Mouse (Mus musculus): ENCODE results near the gene Hspe1.
"Not testable (repeated sequence)": the region's sequence is repeated elsewhere in the genome, so short reads cannot be mapped to it uniquely, and the experiment has no call there.

Gene Hspe1

DNA sequence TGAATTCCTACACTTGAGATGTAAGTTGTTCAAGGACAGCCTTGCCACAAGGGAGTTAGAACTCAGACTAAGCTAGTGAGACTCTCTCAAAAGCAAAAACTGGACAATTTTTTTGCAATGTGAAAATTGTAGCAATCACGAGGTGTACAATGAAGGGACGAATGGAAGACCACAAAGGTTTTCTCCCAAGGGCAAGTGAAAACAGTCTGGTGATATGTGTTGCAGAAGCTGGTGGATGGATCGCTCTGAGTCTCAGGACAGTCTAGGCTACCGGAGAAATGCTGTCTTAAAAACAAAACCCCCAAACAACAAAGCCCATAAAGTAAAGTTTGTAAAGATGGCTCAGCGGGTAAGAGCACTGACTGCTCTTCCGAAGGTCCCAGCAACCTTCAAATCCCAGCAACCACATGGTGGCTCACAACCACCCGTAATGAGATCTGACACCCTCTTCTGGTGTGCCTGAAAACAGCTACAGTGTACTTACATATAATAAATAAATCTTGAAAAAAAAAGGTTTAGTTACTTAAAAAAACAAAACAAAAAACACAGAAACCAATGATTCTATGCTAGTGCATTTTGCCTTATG is 2.1 kb upstream of the Hspe1 start:
- DNase-seq (ENCODE audit: low spot score) = no peak

DNA sequence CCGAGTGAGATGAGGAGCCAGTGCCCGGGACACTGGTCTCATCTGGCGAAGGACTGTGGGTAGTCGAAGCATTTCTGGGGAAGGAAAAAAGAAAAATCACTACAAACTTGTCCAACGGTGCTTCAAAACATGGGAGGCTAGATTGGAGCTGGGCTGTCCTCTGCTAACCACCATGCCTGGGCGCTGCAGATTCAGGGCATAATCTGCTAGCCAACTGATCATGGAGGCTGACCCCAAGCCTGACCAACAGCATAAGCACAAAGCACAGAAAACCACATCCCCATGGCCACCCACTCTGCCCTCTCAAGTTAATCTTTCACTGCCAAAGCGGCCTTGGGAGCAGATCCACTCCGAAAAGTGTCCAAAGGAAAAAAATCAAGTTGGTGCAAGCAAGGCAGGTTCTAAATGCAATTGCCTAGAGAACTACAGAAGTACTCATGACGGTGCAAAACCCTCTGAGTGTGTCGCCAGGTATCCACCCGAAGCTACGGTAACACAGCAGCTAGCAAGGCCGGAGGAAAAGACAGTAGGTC is 998 bp upstream of the Hspe1 start:
- no peak for DNase-seq (ENCODE audit: low spot score)

GRCm38 (mm10) chr1:55087401-55087904 is 479 bp upstream of the Hspe1 start:
- no peak for DNase-seq (ENCODE audit: low spot score)

DNA sequence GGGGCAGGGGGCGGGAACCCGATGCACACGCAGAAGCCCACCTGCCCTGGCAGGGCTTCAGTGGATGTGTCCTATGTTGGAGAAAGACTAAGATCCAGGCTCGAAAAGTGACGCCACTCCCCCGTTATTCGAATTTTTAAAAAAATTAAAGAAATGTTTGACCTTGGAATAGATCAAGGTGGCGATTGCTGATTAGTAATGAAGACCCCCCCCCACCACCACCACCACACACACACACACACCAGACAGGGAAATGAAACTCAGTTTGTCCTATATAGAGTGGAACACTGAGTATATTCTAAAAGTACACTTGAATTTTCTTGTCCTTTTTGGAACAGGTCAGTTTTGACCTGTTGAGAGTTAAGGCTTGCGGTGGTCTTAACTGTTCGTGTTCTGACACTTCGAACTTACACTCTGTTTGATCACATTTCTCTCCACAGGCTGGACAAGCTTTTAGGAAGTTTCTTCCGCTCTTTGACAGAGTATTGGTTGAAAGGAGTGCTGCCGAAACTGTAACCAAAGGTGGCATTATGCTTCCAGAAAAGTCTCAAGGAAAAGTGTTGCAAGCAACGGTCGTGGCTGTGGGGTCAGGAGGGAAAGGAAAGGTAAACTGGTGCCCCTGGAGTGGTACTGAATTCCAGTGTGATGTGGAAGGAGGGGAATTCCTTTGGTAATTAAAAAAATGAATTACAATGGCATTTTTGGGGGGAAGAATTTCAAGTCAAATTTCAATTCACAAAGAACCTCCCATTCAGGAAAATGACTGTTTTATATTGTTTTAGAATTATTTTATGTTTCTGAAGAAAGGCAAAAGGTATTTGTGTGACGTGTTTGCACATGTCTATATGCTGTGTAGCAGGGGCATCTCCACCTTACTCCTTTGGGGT is 922 bp downstream of the Hspe1 start:
- DNase-seq (ENCODE audit: low spot score) = no peak

DNA sequence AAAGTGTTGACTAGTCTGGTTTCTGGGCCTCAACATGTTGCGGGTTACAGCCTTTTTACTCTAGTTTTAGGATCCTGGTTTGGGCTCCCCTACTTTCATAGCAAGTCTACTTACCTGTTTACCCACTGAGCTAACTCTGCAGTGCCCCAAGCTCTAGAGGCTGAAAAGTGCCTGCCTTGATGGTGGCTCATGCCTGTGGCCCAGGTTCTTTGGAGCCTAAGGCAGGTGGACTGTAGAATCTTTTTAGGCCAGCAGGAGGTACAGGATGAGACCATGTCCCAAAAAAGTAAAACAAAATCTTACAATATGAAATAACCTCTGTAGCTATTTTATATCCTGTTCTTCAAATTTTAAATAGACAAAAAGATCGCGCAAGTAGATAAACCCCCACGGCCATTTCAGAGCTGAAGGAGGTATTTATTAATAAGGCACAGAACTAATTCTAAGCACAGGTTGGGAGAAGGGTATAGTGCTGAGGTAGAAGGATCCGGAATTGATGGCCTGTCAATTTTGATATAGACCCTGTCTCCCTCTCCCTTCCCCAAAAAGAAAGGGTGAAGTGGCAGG is 1.6 kb downstream of the Hspe1 start:
- DNase-seq (ENCODE audit: low spot score) = no peak

DNA sequence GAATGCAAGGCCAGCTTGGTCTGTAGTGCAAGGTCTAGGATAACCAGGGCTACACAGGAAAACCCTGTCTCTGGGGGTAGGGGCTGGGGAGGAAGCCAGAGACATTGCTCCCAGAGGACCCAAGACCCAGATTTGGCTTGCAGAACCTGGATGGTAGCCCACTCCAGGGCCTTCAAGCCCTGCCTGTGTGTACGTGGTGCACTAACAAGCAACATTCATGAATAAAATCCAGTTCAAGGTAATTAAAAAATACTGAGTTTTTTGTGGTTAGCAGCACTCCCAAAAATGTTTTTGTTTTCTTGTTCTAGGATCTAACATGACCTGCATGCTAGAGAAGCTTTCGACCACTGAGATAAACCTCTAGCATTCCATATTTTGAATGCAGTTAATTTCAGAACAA is 4.1 kb downstream of the Hspe1 start:
- DNase-seq (ENCODE audit: low spot score) = peak; percentile 10

DNA sequence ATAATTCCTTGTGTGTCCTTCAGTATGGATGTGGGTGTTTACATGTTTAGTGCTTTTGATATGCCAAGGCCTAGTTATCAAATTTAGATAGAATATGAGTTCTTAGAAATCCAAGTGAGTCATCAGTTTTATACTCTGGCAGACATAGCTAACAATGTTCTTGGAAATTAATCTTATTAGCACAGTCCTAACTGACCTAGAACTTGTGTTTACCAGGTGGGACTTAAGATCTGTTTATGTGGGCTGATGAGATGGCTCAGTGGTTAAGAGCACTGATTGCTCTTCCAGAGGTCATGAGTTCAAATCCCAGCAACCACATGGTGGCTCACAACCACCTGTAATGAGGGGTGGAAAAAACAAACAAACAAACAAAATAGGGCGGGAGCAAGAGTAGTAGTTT is 4.5 kb downstream of the Hspe1 start:
- no peak for DNase-seq (ENCODE audit: low spot score)

- no peak for DNase-seq (ENCODE audit: low spot score)
These were observed 19.1 kb downstream of the Hspe1 start for GRCm38 (mm10) chr1:55106919-55107585.

GRCm38 (mm10) chr1:55107644-55108043 is 19.7 kb downstream of the Hspe1 start:
- no peak for DNase-seq (ENCODE audit: low spot score)

DNA sequence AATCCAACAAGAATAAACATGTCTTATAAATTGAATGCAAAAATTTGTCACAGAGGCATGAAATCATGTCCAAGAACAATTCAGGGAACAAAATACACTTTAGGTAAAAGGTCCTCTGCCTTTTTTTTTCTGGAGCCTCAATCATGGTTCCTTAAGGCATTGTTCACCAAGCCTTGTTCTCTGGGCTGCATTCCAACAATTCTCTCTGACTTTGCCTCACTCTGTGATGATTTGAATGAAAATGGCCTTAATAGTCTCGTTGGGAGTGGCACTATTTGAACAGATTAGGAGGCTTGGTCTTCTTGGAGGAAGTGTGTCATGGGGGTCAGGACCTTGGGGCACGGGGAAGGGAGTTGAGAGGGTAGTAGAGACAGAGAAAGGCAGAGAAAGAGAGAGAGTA is 20.5 kb downstream of the Hspe1 start:
- DNase-seq (ENCODE audit: low spot score) = no peak

DNA sequence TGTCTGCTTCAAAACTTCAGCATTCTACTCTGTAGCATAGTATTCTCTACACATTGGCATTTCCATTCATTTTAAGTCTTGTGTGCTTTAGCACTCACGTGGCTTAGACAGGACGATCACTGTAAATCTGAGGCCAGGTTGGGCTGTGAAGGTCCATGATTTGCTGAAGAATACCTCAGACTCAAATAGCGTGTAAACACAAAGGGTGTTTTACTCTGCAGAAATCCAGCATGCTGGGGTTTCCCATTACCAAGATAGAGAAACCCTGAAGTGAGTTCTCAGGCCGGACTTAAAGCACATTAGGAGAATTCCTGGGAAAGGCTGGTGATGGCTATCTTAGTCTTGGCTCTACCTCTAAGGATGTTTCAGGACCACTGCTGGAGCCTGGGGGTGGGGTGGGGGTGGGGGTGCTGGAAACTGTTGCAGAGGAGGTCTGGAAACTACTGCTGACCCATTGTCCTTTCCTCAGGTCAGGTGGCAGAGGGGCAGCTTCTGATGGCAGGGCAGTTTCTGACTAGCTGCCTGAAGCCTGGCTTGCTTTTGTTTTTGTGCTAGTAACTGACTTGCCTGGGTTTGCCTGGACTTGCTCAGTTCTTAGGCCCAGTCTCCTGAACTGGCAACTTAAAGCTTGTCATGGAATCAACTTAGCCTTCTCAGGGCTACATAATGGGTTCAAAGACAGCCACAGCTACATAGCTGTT is 21.3 kb downstream of the Hspe1 start:
- DNase-seq (ENCODE audit: low spot score) = no peak

DNA sequence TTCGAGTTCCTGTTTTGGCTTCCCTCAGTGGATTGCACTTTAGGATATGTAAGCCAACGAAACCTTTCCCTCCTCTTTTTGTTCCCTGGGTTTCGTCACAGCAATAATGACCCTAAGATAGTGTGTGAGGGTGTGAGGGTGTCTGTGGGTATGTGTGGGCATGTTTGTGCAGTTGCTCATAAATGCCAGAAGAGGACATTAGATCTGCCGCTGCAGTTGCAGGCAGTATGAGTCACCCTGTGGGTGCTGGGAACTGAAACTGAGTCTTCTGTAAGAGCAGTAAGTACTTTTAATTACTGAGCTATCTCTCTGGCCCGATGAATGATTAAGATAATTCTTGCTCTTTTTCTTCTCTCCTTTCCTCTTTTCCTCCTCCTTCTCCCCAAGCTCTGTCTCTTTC is 35.1 kb downstream of the Hspe1 start:
- no peak for DNase-seq (ENCODE audit: low spot score)

DNA sequence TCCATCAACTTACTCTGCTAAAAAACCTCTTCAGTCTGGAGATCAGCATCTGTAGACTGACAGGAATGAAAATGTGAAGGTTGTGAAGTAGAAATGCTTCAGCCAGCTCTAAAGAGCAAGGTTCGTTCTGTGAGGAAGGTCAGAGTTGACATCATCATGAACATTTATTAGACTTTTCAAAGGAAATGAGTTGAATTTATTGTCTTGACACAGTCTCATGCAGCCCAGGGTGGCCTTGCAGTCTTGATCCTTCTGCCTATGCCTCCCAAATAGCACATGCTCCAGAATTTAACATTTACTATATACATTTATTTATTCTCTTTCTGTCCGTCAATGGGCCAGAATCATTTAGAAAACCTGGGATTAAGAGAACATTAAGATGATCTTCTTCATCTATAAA is 35.6 kb downstream of the Hspe1 start:
- DNase-seq (ENCODE audit: low spot score) = no peak

DNA sequence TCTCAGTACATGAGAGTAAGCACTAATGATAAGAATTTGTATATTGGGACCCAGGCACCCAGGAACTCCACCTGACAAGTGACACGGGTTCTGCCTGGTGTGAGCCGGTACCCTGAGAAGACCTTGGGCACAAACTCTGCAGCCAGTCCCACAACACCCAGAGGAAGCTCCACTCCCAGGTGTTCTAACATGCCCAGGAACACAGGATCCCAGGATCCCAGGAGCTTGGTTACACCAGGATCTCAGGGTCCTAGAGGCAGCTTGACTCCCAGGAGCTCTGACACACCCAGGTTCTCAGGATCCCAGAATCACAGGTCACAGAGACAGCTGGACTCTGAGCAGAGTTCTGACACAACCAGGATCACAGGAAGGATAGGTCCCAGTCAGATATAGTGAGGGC is 36.2 kb downstream of the Hspe1 start:
- DNase-seq (ENCODE audit: low spot score) = not testable (repeated sequence)

DNA sequence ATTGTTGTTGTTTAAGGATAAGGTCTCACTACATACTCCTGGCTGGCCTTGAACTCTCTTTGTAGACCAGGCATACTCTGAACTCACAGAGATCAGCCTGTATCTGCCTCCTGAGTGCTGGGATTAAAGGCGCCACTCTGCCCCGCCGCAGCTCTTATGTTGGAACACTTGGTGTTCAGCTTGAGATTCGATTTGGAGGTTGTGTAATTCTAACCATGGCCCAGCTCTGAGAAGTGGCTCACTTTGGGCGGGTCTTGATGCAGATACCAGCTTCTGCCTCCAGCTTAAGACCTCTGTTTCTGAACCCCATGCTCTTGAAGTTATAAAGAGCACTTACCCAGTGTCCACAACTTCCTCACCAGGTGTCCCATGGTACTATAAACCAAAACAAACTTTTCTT is 41.8 kb downstream of the Hspe1 start:
- DNase-seq (ENCODE audit: low spot score) = no peak

GRCm38 (mm10) chr1:55130190-55130916 is 42.4 kb downstream of the Hspe1 start:
- DNase-seq (ENCODE audit: low spot score) = no peak

GRCm38 (mm10) chr1:55130943-55131401 is 43.0 kb downstream of the Hspe1 start, which contains the start of gene Mob4:
Gene Mob4 (plus strand): TSS chr1:55131231.
- DNase-seq (ENCODE audit: low spot score) = peak; percentile 93

DNA sequence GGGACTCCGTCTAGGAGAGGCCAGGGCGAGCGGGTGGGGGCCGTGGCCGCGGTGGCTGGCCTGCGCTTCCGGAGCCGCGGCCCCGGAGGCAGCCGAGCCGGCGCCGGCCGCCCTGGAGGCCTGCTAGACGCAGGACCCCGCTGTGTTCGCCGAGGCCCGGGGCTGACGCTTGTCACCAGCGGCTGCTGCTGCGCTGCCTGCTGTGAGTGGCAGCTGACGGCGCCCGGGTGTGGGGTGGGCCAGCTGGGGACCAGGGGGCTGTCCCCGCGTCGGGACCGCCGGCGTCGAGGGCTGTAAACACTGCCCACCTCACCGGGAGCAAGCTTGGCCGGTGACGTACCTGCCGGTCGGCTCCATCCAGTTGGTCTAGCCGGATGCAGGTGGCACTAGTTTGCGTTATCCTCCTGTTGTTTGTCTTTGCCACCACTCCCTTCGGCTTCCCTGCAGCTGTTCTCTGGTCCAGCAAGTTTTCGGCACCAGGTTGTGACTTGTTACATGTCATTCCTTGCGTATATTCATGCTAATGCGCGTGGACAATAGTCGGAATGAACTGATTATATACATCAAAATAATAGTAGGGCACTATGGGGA is 43.6 kb downstream of the Hspe1 start:
- no peak for DNase-seq (ENCODE audit: low spot score)

- DNase-seq (ENCODE audit: low spot score) = no peak
These were observed 44.4 kb downstream of the Hspe1 start for GRCm38 (mm10) chr1:55132308-55132707.

GRCm38 (mm10) chr1:55133173-55133572 is 45.2 kb downstream of the Hspe1 start:
- DNase-seq (ENCODE audit: low spot score) = no peak

Data from ovary, postnatal 36 days (tissue).